Mouse (Mus musculus) gastrocnemius, postnatal 10 days (tissue): Measurements from ENCODE around the gene 2810408A11Rik. TPM values are rescaled to one million over a fixed set of nuclear protein-coding genes. Genes with fewer than 3 reads are reported as not detected.

Experiments used
- DNase-seq: peaks from one replicate; pipeline ENCODE4 v3.0.0; 2021; ENCODE audit warnings: mixed read lengths
- microRNA-seq, 2 experiments: library from miRNA; unstranded; fragments of <30 nt; microRNA quantifications; one replicate each; pipeline ENCODE4 v1.2.0; 2021
- total RNA-seq, 2 experiments: library from RNA; stranded (reverse); gene quantifications; 2 replicates each; pipeline ENCODE4 v1.2.3; 2021

The 2810408A11Rik gene
- total RNA-seq, 2 experiments from 2014 or later = 1.8 to 2.4 TPM

GRCm38 (mm10) chr11:69848021-69848420, 52.8 kb downstream of the 2810408A11Rik start:
- DNase-seq = no peak

Small RNA genes within 50 kb of the gene (microRNA-seq; reads per million reads assigned to microRNA genes)
- gene Mir6924 = 0 reads per million in 2 experiments

Other genes starting within 250 kb of the 2810408A11Rik start
- gene Sox15, start 245.7 kb downstream of the 2810408A11Rik start, total RNA-seq = under 1 TPM in 1 of 2 experiments, not detected in 1; 0.32 TPM
- 10 to 100 TPM; 21.1 to 21.3 TPM for gene Mpdu1, start 238.3 kb downstream of the 2810408A11Rik start, total RNA-seq
- 10 to 100 TPM in 1 of 2 experiments, 1 to 10 TPM in 1; 6.1 to 14.1 TPM for gene Cd68, start 234.8 kb downstream of the 2810408A11Rik start, total RNA-seq
- gene Eif4a1, start 228.6 kb downstream of the 2810408A11Rik start, total RNA-seq = 100 to 1,000 TPM; 216 to 234 TPM
- gene Senp3, start 218.9 kb downstream of the 2810408A11Rik start, total RNA-seq = 10 to 100 TPM; 29.5 to 36.0 TPM
- 1 to 10 TPM; 1.6 to 2.1 TPM for gene Tnfsf13, start 215.2 kb downstream of the 2810408A11Rik start, total RNA-seq
- gene Tnfsf12, start 205.1 kb downstream of the 2810408A11Rik start, total RNA-seq = 10 to 100 TPM; 15.9 to 17.6 TPM
- 1 to 10 TPM; 2.9 to 4.5 TPM for gene Tnfsfm13, start 204.9 kb downstream of the 2810408A11Rik start, total RNA-seq
- 10 to 100 TPM; 45.9 to 49.4 TPM for gene Polr2a, start 142.3 kb downstream of the 2810408A11Rik start, total RNA-seq
- not detected for gene Slc35g3, start 139.0 kb downstream of the 2810408A11Rik start, total RNA-seq
- gene Zbtb4, start 135.1 kb downstream of the 2810408A11Rik start, total RNA-seq = 10 to 100 TPM; 21.0 to 29.3 TPM
- gene Chrnb1, start 105.0 kb downstream of the 2810408A11Rik start, total RNA-seq = 100 to 1,000 TPM; 105 to 124 TPM
- gene Fgf11, start 99.1 kb downstream of the 2810408A11Rik start, total RNA-seq = 10 to 100 TPM; 10.5 to 12.2 TPM
- gene Tmem102, start 95.4 kb downstream of the 2810408A11Rik start, total RNA-seq = not detected
- not detected for gene Gm39566, start 85.7 kb downstream of the 2810408A11Rik start, total RNA-seq
- gene Spem2, start 82.5 kb downstream of the 2810408A11Rik start, total RNA-seq = not detected
- not detected for gene Spem1, start 78.8 kb downstream of the 2810408A11Rik start, total RNA-seq
- gene Nlgn2, start 63.2 kb downstream of the 2810408A11Rik start, total RNA-seq = 10 to 100 TPM; 10.3 to 15.9 TPM
- 100 to 1,000 TPM; 121 to 122 TPM for gene Tmem256, start 62.5 kb downstream of the 2810408A11Rik start, total RNA-seq
- 10 to 100 TPM; 25.4 to 27.9 TPM for gene Plscr3, start 54.6 kb downstream of the 2810408A11Rik start, total RNA-seq
- gene Tnk1, start 42.3 kb downstream of the 2810408A11Rik start, total RNA-seq = under 1 TPM; 0.11 to 0.31 TPM
- not detected for gene Tmem95, start 23.0 kb downstream of the 2810408A11Rik start, total RNA-seq
- gene Kctd11, start 19.6 kb downstream of the 2810408A11Rik start, total RNA-seq = 1 to 10 TPM; 2.3 to 3.7 TPM
- gene Acap1, start 5.4 kb downstream of the 2810408A11Rik start, total RNA-seq = 1 to 10 TPM in 1 of 2 experiments, under 1 TPM in 1; 0.42 to 1.0 TPM
- gene Neurl4, start 85 bp upstream of the 2810408A11Rik start, total RNA-seq = 10 to 100 TPM; 31.2 to 31.8 TPM
- 10 to 100 TPM; 29.0 to 31.3 TPM for gene Gps2, start 12.9 kb upstream of the 2810408A11Rik start, total RNA-seq
- gene Eif5a, start 21.0 kb upstream of the 2810408A11Rik start, total RNA-seq = 100 to 1,000 TPM; 600 to 663 TPM
- gene Ybx2, start 34.8 kb upstream of the 2810408A11Rik start, total RNA-seq = 1 to 10 TPM; 2.7 to 4.1 TPM
- 100 to 1,000 TPM; 128 to 165 TPM for gene Slc2a4, start 47.2 kb upstream of the 2810408A11Rik start, total RNA-seq
- gene Cldn7, start 63.8 kb upstream of the 2810408A11Rik start, total RNA-seq = under 1 TPM in 1 of 2 experiments, not detected in 1; 0.38 TPM
- gene Ctdnep1, start 80.2 kb upstream of the 2810408A11Rik start, total RNA-seq = 100 to 1,000 TPM; 237 to 249 TPM
- gene Elp5, start 81.5 kb upstream of the 2810408A11Rik start, total RNA-seq = 10 to 100 TPM; 46.9 to 53.2 TPM
- gene Gabarap, start 90.2 kb upstream of the 2810408A11Rik start, total RNA-seq = 100 to 1,000 TPM; 195 to 228 TPM
- gene Phf23, start 94.8 kb upstream of the 2810408A11Rik start, total RNA-seq = 10 to 100 TPM; 22.2 to 28.9 TPM
- gene Dvl2, start 99.6 kb upstream of the 2810408A11Rik start, total RNA-seq = 10 to 100 TPM in 1 of 2 experiments, 1 to 10 TPM in 1; 8.2 to 14.7 TPM
- gene Acadvl, start 114.4 kb upstream of the 2810408A11Rik start, total RNA-seq = 100 to 1,000 TPM; 217 to 254 TPM
- 10 to 100 TPM; 16.5 to 28.7 TPM for gene Dlg4, start 116.0 kb upstream of the 2810408A11Rik start, total RNA-seq
- under 1 TPM in 1 of 2 experiments, not detected in 1; 0.29 TPM for gene Asgr1, start 153.1 kb upstream of the 2810408A11Rik start, total RNA-seq
- under 1 TPM in 1 of 2 experiments, not detected in 1; 0.32 TPM for gene Asgr2, start 191.7 kb upstream of the 2810408A11Rik start, total RNA-seq
- 1 to 10 TPM; 3.2 to 4.0 TPM for gene Mgl2, start 229.3 kb upstream of the 2810408A11Rik start, total RNA-seq